Mouse (Mus musculus): ENCODE results near the gene Katnbl1. TPM values are rescaled to one million over a fixed set of nuclear protein-coding genes. Genes with fewer than 3 reads are reported as not detected.

Gene Katnbl1
- polyA plus RNA-seq, 1 experiment = 0.29 TPM

DNA sequence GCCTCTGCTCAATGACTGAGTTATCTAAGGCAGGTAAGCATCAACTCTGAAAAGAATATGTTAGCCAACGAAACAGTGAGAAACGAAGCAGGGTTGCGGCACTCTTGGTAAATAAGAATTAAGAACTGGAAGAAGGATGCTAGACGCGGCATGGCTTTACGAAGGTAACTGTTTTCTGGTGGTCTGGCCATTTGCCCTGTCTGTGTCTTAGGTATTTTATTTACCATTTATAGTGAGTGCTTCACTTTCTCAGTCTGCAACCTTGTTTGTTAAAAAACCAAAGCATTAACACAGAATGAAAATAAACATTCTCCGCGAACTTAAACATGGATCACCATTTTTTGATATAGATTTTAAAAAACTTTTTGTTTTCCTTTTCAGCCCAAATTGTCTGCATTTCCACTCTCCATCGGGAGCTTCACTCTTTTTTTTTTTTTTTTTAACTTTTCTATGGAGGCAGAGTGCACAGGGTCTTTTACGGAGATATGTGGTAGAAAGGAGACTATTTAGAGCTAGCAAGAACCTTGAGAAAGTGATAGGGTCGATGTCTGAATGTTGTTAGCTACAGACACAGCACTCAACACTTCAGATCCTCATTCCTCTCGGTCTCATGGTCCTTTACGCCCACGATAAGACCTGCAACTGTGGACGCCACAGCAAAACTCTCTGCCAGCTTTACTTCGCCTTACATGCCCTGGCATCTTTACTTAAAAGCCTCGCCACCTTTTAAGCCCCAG lies 75.3 kb downstream of the Katnbl1 start:
- peaks cover 38% of the 10 kb centered on the region for H3K4me1 ChIP-seq (ENCODE audit: control insufficient read depth)
- no peak for TF ChIP-seq TAL1 (IDR thresholded peaks at IDR 0.05; ENCODE audit: low read length)
- no peak for TF ChIP-seq GATA1 (IDR thresholded peaks at IDR 0.05; ENCODE audit: low read length)
- H3K36me3 ChIP-seq (ENCODE audit: control insufficient read depth) = peaks cover 10% of the 10 kb centered on the region
- no peaks in the 10 kb centered on the region for H3K27me3 ChIP-seq (ENCODE audit: control insufficient read depth)
- no peaks in the 10 kb centered on the region for H3K9me3 ChIP-seq (ENCODE audit: control insufficient read depth, low read length)
- H3K4me3 ChIP-seq (replicated peaks) = peak overlapping the region; percentile 79

GRCm38 (mm10) chr2:112454862-112455564 lies 76.0 kb downstream of the Katnbl1 start, which contains the start of gene Emc7:
Gene Emc7, plus strand, starts transcription at chr2:112454997.
- peaks cover under 1% of the 10 kb centered on the region for H3K9me3 ChIP-seq (ENCODE audit: control insufficient read depth, low read length)
- TF ChIP-seq GATA1 (IDR thresholded peaks at IDR 0.05; ENCODE audit: low read length) = no peak
- TF ChIP-seq TAL1 (IDR thresholded peaks at IDR 0.05; ENCODE audit: low read length) = no peak
- no peaks in the 10 kb centered on the region for H3K27me3 ChIP-seq (ENCODE audit: control insufficient read depth)
- H3K4me3 ChIP-seq (replicated peaks) = peak within 1 kb of the TSS; percentile 79
- peaks cover 35% of the 10 kb centered on the region for H3K4me1 ChIP-seq (ENCODE audit: control insufficient read depth)
- H3K36me3 ChIP-seq (ENCODE audit: control insufficient read depth) = peaks cover 17% of the 10 kb centered on the region

GRCm38 (mm10) chr2:112460557-112460956 lies 81.5 kb downstream of the Katnbl1 start:
- Histone ChIP-seq H3K9me3 (ENCODE audit: control insufficient read depth, low read length) (peaks cover 2% of the 10 kb centered on the region), H3K27me3 (ENCODE audit: control insufficient read depth) (no peaks in the 10 kb centered on the region), H3K36me3 (ENCODE audit: control insufficient read depth) (peaks cover 56% of the 10 kb centered on the region), H3K4me3 (replicated peaks) (no peak overlapping the region), H3K4me1 (ENCODE audit: control insufficient read depth) (peaks cover 15% of the 10 kb centered on the region)
- TF ChIP-seq TAL1 (IDR thresholded peaks at IDR 0.05; ENCODE audit: low read length) (no peak), GATA1 (IDR thresholded peaks at IDR 0.05; ENCODE audit: low read length) (no peak)

Other genes starting within 250 kb of the Katnbl1 start
- gene Olfr1316, start 244.2 kb upstream of the Katnbl1 start, polyA plus RNA-seq (2012) = not detected in 2 replicates
- 0.03 TPM in 1 of 2 replicates, not detected in the other for gene Olfr1317, start 238.9 kb upstream of the Katnbl1 start, polyA plus RNA-seq (2012)
- gene Olfr1318, start 225.0 kb upstream of the Katnbl1 start, polyA plus RNA-seq (2012) = 0.03 TPM in 1 of 2 replicates, not detected in the other
- 0.11 and 0.85 TPM in 2 replicates for gene Lpcat4, start 139.7 kb upstream of the Katnbl1 start, polyA plus RNA-seq (2012)
- gene Nutm1, start 119.9 kb upstream of the Katnbl1 start, polyA plus RNA-seq (2012) = not detected in 2 replicates
- gene Nop10, start 117.3 kb upstream of the Katnbl1 start, polyA plus RNA-seq (2012) = 1.5 and 1.9 TPM in 2 replicates
- 0.24 and 0.47 TPM in 2 replicates for gene Slc12a6, start 113.4 kb upstream of the Katnbl1 start, polyA plus RNA-seq (2012)
- gene Gm21985, start 112.9 kb upstream of the Katnbl1 start, polyA plus RNA-seq (2012) = not detected in 2 replicates
- 0.78 and 1.1 TPM in 2 replicates for gene Emc4, start 11.2 kb upstream of the Katnbl1 start, polyA plus RNA-seq (2012)
- gene Emc7, start 75.8 kb downstream of the Katnbl1 start, polyA plus RNA-seq (2012) = 0.18 and 0.19 TPM in 2 replicates
- gene Chrm5, start 101.6 kb downstream of the Katnbl1 start, polyA plus RNA-seq (2012) = not detected in 2 replicates
- 0.41 and 0.45 TPM in 2 replicates for gene Aven, start 113.8 kb downstream of the Katnbl1 start, polyA plus RNA-seq (2012)

All from erythroblast, embryonic 14.5 days (primary cell).